Mouse (Mus musculus) cerebellum, adult 11 months (tissue): ENCODE results near the gene Cd69.

Source experiments
- DNase-seq: peaks from one replicate; pipeline ENCODE4 v3.0.0; 2022

The Cd69 gene

DNA sequence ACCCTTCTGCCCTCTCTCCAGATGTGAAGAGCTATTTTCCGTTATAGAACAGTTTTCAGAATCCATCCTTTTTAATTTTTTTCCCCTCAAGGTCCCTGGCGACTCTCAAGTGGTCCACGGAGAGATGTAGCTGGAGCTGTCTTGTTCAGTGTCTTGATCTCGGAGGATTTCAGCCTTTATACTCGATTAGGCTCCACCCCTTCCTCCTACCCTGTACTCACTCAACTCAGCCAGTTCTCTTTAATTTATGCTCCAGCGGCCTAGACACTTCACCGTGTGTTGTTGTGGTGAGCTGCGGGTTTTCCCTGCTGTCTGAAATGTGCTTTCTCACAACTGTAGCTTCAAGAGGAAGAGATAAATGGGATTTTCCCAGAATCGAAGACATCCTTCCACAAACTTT lies at the start of gene Cd69:
Gene Cd69, minus strand, starts transcription at position 217 of the 400 bp plus-strand sequence.
- no peak for DNase-seq

DNA sequence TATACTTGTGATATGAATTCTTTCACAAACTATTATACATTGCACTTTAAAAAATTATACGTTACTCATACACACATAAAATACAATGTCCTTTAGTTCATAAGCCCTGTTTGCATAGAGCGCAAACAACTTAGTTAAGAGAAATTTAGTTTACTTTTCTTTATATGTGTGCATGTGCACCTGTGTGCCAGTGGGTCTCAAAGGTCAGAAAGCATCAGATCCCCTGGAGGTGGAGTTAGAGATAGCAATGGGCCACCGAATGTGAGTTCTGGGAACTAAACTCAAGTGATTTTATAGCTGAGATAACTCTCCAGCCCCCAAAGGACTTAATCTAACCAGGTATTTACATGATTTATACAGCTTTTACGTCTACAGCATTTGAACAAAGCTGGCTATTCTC lies 44.1 kb upstream of the Cd69 start:
- DNase-seq = no peak

GRCm38 (mm10) chr6:129318395-129318794 lies 43.2 kb upstream of the Cd69 start:
- no peak for DNase-seq

GRCm38 (mm10) chr6:129316463-129316862 lies 41.2 kb upstream of the Cd69 start:
- DNase-seq = no peak

DNA sequence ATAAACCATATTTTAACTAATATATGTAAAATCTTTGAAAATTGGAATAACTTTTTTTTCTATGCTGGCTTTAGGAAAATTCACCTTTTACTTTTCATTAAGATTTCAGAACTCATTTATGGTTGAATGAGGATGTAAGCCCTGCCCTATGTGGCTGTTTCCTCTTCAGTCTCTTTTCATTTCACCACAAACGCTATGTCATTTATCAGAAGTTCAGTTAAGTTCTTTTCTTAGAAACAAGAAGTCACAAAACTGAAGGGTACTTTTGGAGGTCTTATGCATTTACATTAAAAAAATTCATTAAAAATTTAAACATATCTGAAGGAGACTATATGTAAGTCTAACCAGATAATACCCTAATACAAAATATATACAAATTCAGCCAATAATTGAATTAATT lies 40.5 kb upstream of the Cd69 start:
- no peak for DNase-seq

GRCm38 (mm10) chr6:129314655-129315168 lies 39.5 kb upstream of the Cd69 start:
- no peak for DNase-seq

GRCm38 (mm10) chr6:129312499-129312898 lies 37.3 kb upstream of the Cd69 start:
- no peak for DNase-seq

GRCm38 (mm10) chr6:129304180-129304579 lies 28.9 kb upstream of the Cd69 start:
- DNase-seq = no peak

DNA sequence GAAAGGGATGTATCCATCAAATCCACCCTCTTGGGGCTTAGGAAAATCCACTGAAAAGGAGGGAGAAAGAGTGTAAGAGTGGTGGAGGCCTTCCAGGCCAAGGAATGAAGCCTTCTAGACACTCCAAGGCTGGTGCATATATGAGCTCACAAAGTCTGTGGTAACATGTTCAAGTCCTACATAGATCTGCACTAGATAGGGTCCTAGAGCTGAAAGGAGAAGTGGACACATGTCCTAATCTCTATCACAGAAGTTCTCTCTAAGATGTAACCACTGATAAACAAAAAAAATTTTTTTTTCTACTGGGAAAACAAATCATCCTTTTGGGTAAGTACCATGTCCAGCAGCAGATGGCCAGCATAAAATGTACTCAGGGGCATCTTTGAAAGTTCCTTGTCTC lies 13.5 kb upstream of the Cd69 start:
- no peak for DNase-seq

DNA sequence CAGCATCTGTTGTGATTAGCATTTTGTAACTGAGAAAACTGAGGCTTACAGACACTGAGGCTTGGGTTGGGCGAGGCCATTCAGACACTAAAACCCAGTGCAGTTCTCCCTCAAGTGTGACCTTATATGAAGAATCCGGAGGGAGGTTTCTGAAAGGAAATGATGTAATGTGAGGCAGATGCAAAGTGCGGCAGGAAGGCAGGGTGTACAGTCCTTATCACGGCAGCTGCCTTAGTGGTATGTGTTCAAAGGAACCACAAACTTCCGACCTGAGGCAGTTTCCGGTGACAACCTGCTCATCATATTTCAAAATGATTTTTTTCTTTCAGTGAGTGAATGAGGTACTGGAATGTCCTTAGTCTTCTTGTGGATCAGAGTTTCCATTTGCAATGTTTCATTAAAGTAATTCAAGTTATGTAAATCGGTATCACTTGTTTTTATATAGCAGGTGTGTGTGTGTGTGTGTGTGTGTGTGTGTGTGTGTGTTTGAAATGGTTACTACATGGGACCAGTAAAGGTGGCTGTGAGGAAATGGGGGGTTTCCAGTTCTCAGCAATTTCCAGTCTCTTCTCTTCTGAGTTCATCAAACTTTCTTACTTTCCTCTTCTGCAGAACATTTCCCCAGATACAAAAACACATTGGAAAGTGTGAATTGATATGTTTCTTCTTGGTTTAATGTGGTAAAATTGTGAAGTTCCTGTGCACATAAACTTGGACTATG lies 9.3 kb upstream of the Cd69 start:
- DNase-seq = no peak

GRCm38 (mm10) chr6:129283271-129283670 lies 8.0 kb upstream of the Cd69 start:
- DNase-seq = no peak

- no peak for DNase-seq
These were observed 1.2 kb upstream of the Cd69 start for GRCm38 (mm10) chr6:129276483-129276882.

DNA sequence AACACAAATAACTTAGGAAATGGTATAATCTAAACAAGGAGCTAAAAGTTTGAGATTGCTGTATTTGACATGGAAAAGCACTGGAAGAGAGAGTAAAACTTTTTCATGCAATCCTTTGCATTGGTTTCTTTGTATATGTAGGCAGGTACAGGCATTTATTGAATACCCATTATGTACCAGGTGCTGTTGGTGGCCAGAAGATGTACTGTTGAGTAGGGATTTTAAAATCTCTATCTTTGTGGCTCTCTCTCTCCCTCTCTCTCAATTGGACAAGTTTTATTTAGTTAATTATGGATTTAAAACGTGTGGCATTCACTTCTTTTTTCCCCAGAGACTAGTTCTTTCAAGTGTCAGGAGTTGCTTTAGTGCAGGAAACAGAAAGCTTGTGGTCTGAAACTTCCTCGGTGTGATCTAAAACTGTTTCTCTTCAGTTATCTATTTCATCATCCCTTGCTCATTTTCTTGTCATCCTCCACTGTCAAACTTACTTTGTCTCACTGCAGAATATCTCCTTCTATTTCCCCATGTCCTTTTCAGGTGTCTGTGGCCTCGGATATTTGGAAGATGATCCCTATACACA lies 478 bp upstream of the Cd69 start:
- DNase-seq = no peak

DNA sequence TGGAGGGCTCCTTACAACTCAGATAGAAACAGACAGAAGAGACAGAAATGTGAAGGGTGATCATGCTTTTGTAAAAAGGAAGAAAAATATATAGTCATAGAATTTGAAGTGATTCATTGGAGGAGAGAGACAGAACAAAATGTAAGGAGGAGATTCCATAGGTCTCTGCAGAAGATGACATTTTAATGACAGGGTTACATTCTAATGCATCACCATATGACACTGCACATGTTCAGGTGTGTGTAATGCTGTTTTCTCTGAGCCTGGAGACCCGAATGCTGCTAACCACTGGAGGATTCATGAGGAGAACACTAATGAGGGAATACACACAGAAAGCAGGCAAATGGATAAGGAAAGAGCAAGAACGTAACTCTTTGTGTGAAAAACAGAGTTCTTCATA lies 760 bp downstream of the Cd69 start:
- DNase-seq = no peak

DNA sequence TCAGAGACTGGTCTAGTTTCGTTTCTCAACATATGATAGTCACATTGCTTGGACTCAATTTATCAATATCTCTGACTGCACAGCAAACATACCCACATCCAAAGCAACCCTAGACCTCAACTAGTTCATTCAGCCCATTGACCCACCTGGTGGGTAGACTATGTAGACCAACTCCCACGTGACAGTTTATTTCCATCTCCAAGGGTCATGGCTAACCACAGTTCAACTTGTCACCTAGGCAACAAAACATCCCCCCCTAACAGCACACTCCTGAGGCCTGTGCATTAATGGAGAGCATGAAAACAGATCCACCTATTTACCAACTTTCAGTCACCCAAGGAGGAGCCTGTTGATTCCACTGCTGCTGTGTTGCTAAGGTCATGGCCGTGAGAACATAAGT lies 1.6 kb downstream of the Cd69 start:
- DNase-seq = no peak

DNA sequence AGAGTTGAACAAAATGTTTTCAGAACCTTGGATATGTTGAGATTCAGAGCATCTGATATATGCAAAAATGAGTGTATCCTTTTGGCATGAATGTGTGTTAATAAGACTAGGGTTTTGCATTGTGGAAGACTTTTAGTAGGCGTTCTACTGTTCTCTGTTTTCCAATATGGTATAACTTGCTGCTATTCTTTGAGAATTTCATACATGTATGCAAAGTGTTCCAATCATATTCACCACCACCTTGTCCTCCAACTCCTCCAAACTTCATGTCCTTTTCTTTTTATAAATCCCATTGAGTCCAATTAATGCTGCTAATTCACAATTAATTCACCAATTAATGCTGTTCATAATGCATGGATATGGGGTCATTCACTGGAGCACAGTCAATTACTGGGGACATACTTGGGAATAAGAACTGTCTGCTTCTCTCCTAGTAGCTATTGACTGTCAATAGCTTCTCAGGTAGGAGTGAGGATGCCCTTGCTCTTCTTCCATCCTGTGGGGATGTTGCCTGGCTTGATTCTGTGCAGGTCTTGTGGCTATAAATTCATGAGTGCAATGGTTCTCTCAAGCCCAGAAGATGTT lies 8.7 kb downstream of the Cd69 start:
- DNase-seq = no peak

- no peak for DNase-seq
These were observed 9.4 kb downstream of the Cd69 start for GRCm38 (mm10) chr6:129265821-129266220.

GRCm38 (mm10) chr6:129260940-129261339 lies 14.3 kb downstream of the Cd69 start:
- no peak for DNase-seq

GRCm38 (mm10) chr6:129260034-129260433 lies 15.2 kb downstream of the Cd69 start:
- no peak for DNase-seq

- DNase-seq = no peak
These were observed 19.2 kb downstream of the Cd69 start for GRCm38 (mm10) chr6:129256018-129256417.

- DNase-seq = no peak
These were observed 20.2 kb downstream of the Cd69 start for GRCm38 (mm10) chr6:129254949-129255602.

DNA sequence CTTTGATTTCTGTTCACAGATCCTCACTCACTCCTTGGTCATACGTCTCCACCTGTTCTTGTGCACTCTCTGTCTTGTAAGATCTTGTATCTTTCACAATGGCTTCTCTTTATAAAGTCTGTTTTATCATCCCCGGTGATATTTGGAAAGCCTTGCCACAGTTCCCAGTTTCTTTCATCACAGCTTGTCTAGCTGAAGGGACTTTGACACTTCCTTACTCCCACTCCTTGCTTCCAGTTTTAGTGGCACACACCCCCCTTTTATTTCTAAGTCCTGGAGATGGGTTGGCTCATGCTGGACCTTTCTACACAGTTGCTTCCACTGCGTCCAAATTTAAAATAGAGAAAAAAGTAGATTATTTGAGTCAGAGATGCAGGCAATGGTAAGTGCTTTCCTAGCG lies 20.9 kb downstream of the Cd69 start:
- DNase-seq = no peak

DNA sequence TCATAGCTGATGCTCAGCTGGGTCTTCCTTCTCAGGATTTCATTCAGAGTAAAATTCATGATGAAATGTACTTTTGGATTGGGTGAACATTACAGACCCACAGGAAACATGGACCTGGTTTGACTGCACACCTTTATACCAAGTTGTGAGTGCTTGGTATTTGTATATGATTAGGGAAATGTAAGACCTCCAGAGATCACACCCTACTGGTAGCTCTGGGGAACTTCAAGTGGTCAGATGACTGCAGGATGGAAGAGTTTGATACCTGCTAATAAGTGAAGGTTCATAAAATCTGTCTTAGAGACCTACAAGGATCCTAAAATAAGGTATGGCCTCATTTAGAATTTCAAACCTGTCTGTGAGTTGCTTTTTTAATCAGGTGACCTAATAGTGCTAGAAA lies 27.0 kb downstream of the Cd69 start:
- no peak for DNase-seq

DNA sequence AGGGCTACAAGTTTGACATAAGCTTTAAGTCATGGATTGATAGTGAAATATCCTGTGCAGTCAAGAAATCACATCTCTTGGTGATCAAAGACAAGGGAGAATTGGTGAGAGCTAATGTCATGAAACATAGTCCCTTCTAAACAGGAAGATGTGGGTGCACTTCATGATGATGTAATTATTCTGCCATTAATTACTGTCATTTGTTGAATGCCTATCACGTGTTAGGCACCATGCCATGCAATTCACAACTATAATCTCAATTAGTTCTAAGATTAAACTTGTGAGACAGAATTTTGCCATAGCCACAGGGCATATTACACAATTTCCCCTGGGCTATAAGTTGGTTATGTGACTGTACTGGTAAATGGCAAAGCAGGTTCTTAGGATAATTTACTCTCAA lies 28.2 kb downstream of the Cd69 start:
- no peak for DNase-seq
